Mouse (Mus musculus) erythroblast, embryonic 14.5 days (primary cell): ENCODE measurements around the gene Cpm. TPM values are rescaled to one million over a fixed set of nuclear protein-coding genes. Genes with fewer than 3 reads are reported as not detected.
"Not testable (repeated sequence)": the region's sequence is repeated elsewhere in the genome, so short reads cannot be mapped to it uniquely, and the experiment has no call there.

Source experiments
- H3K27me3 ChIP-seq: 2 replicates; pipeline ENCODE4 v1.6.1; 2012; ENCODE audit warnings: inconsistent platforms; ENCODE audit not compliant: control insufficient read depth
- H3K36me3 ChIP-seq: 2 replicates; pipeline ENCODE4 v1.6.1; 2012; ENCODE audit warnings: mild to moderate bottlenecking, inconsistent platforms; ENCODE audit not compliant: control insufficient read depth
- H3K4me1 ChIP-seq: 2 replicates; pipeline ENCODE4 v1.6.1; 2012; ENCODE audit warnings: inconsistent platforms; ENCODE audit not compliant: control insufficient read depth
- H3K4me3 ChIP-seq: replicated peaks from 2 replicates; pipeline ENCODE3; 2012; ENCODE audit warnings: moderate library complexity, mild to moderate bottlenecking, inconsistent platforms
- H3K9me3 ChIP-seq: 2 replicates; pipeline ENCODE4 v1.6.1; 2012; ENCODE audit warnings: low read length, inconsistent platforms, mixed read lengths; ENCODE audit not compliant: control insufficient read depth
- GATA1 ChIP-seq: IDR thresholded peaks from 2 replicates; pipeline ENCODE4 v1.6.1; 2012; ENCODE audit warnings: low read length, inconsistent platforms, mixed read lengths
- TAL1 ChIP-seq: IDR thresholded peaks from 3 replicates; pipeline ENCODE4 v1.6.1; 2012; ENCODE audit warnings: low read length, inconsistent platforms, mixed read lengths
- polyA plus RNA-seq: library from polyadenylated mRNA; stranded (reverse); fragments of >175 nt; gene quantifications from 2 replicates; pipeline ENCODE4 v1.2.3, GENCODE M21; 2012

Cpm gene
- polyA plus RNA-seq, 1 experiment = not detected

DNA sequence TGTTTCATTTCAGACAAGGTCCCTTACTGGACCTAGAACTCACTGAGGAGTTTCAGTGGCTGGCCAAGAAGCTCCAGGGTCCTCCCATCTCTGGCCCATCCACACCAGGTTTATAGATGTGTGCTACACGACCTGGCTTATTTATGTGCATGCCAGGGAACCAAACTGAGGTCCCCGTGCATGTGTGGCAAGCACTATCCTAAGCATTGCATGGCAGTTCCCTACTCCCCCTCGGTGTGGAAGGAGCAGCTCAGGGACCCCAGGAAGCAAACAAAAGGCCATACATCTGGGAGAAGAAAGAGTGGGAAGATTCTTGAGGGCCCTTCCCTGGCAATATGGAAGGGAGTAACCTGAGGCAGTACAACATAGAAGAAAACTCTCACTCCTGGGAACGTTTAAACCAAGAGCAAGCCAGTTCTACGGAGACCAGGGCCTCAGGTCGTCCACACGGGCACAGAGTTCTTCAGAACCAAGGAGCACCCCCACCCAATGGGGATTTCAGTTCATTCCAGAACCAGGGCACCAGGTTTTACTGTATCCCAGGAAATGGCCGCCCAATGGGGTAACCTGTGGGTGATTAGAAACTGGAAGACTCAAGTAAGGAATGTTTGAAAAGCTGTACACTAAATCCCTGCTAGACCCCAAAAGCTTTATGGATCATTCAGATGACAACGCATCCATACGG, 30.9 kb upstream of the Cpm start:
- TF ChIP-seq TAL1 (no peak), GATA1 (no peak)
- Histone ChIP-seq H3K27me3 (no peaks in the 10 kb centered on the region), H3K9me3 (no peaks in the 10 kb centered on the region), H3K4me3 (no peak overlapping the region), H3K36me3 (no peaks in the 10 kb centered on the region), H3K4me1 (no peaks in the 10 kb centered on the region)

GRCm38 (mm10) chr10:117598951-117599572, 30.2 kb upstream of the Cpm start:
- not testable (repeated sequence) for H3K4me1 ChIP-seq, H3K27me3 ChIP-seq, H3K36me3 ChIP-seq, H3K9me3 ChIP-seq, H3K4me3 ChIP-seq

DNA sequence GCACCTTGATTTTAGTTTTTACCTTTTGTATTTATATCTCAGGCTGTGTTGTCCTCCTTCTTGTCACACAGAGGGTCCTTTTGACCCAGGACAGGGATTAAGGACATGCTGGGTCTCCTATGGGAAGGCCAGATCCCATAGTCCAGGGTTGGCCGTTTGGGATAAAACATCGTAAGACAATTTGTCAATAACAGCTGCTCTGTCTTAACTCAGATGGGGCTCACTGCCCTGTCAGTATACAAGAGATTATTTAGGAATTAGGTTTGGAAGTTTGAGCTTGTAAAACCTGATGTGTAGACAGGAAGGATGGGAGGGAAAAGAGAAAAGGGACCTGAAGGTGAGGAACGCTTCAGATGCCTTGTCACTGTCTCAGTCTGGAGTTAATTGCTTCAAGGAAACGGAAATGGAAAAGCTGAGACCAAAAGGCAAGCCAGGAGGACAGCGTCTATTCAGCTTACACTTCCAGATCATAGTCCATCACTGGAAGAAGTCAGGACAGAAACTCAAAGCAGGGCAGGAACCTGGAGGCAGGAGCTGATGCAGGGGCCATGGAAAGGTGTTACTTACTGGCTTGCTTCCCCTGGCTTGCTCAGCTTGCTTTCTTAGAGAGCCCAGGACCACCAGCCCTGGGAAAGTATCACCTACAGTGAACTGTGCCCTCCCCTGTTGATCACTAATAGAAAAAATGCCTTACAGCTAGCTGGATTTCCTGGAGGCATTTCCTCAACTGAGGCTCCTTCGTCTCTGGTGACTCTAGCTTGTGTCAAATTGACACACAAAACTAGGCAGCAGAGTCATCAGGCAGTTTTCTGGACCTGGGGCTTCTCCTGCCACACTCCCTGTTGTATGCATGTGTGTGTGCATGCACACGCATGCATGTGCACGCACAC, 27.9 kb upstream of the Cpm start:
- no peak for TF ChIP-seq GATA1
- no peak for TF ChIP-seq TAL1
- H3K27me3 ChIP-seq = no peaks in the 10 kb centered on the region
- no peak overlapping the region for H3K4me3 ChIP-seq
- H3K36me3 ChIP-seq = no peaks in the 10 kb centered on the region
- no peaks in the 10 kb centered on the region for H3K4me1 ChIP-seq
- H3K9me3 ChIP-seq = no peaks in the 10 kb centered on the region

DNA sequence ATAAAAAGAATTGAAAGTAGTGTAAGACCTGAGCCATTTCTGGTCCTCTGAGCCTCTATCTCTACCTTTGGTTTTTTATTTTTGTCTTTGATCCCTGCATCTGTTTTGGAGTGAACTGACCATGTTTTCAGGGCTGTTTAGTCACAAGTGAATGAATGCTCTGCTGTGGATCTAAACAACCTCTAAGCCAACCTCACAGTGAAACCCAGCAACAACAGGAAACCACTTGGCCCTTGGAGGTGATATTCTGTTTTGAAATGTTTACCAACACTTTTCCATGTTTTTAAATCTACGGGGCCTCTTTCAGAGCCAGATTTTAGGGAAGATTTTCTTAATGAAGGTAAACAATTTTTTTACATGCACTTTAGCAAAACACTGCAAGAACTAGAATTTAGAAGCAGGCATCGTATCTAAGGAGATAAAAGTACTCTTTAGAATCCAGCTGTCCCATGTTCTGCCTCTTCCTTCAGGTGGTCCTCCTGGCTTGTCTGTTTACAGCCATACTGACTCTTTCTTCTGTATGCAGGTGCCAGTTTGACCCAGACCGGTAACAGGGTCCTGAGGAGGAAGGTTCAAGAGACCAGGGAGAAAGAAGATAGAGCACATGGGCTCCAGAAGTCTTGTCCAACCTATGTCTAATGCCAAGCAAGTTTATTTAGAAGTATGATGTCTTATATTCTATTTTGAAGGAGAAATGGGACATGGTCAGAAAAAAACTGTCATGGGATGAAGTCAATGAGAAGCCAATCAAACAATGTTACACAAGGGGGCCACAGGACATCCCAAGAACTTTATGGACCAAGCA, 26.8 kb upstream of the Cpm start:
- no peak overlapping the region for H3K4me3 ChIP-seq
- H3K27me3 ChIP-seq = no peaks in the 10 kb centered on the region
- no peaks in the 10 kb centered on the region for H3K36me3 ChIP-seq
- TF ChIP-seq GATA1 (no peak), TAL1 (no peak)
- H3K9me3 ChIP-seq = no peaks in the 10 kb centered on the region
- H3K4me1 ChIP-seq = no peaks in the 10 kb centered on the region

DNA sequence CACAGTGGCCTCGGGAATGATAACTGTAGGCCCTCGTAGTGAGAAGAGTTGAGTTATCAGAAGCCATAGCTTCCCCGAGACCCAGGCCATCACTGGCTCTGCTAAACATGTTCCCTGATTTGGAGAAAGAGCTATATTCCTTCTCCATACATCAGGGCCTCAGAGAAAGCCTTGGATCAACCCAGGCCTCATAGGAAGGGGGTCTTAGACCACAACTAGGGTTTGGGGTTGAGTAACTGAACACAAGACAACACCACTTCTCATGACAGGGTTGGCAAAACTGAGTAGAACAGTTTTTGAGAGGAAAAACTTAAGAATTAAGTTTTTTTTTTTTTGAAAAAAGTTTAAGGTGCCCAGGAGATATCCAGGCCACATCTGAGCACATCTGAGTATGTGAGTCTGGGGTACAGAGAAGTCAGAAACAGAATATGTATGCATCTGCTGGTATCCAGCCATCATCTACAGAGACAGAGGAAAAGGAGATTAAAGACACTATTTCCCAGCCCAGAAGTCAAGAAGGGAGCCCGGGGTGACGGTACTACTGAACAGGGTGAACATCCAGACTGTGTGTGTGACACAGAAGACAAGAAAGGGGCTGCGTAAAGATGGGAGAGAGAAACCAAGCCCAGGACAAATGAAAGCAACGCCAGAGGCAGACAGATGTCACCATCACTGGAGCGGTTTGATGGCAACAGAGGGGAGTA, 26.0 kb upstream of the Cpm start:
- no peaks in the 10 kb centered on the region for H3K27me3 ChIP-seq
- H3K4me1 ChIP-seq = no peaks in the 10 kb centered on the region
- H3K4me3 ChIP-seq = no peak overlapping the region
- no peaks in the 10 kb centered on the region for H3K9me3 ChIP-seq
- H3K36me3 ChIP-seq = no peaks in the 10 kb centered on the region
- TF ChIP-seq TAL1 (no peak), GATA1 (no peak)

DNA sequence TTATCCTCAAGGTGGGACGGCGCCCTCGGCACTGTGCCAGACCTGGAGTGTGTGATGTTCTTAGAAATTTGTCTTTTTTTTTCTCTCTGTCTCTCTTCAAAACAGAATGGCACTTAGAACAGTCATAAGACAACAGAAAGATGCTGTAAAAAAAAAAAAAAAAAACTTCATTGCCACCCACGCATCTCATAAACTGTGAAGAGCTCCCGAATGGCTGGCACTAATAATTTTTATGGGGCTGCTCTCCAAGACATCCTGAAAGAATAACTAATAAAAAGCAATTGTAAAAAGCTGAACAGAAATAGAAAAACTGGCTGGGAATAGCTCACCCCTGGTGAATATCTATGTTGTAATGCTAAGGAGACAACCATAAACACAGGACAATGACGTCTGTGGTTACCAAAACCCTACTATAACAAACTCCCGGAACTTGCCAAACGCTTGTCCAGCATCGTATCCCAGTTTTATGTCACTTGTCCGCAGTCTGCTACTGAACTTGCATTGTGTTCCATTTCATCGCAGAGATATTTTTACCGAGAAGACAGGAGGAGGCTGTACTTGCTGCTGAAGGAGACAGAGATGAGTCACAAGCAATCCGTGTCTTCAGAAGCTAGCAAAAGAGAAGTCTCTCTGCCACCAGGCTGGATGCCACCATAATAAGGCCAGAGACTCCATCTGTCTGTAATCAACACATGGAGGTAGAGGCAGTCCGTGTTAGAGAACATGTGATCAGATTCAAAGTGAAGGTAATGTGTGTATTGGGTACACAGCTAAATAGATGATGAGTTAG, 25.3 kb upstream of the Cpm start:
- no peak for TF ChIP-seq TAL1
- no peak for TF ChIP-seq GATA1
- Histone ChIP-seq H3K27me3 (no peaks in the 10 kb centered on the region), H3K9me3 (no peaks in the 10 kb centered on the region), H3K36me3 (no peaks in the 10 kb centered on the region), H3K4me3 (no peak overlapping the region), H3K4me1 (no peaks in the 10 kb centered on the region)

- H3K9me3 ChIP-seq = no peaks in the 10 kb centered on the region
- H3K27me3 ChIP-seq = no peaks in the 10 kb centered on the region
- H3K36me3 ChIP-seq = no peaks in the 10 kb centered on the region
- no peaks in the 10 kb centered on the region for H3K4me1 ChIP-seq
- no peak overlapping the region for H3K4me3 ChIP-seq
- no peak for TF ChIP-seq TAL1
- no peak for TF ChIP-seq GATA1
Observed at GRCm38 (mm10) chr10:117604624-117605282, 24.5 kb upstream of the Cpm start.
